Mouse (Mus musculus) cortical plate, adult 2 months (tissue): ENCODE data around the gene Spata21. TPM values are rescaled to one million over a fixed set of nuclear protein-coding genes. Genes with fewer than 3 reads are reported as not detected.

ENCODE experiments used
- H3K27ac ChIP-seq: fragments of 200-500 bp; 2 replicates; pipeline ENCODE4 v1.5.1; 2012; ENCODE audit warnings: low read length, control low read depth, inconsistent platforms; ENCODE audit not compliant: insufficient read depth
- H3K4me1 ChIP-seq: fragments of 200-500 bp; 2 replicates; pipeline ENCODE4 v1.6.1; 2011; ENCODE audit warnings: low read length; ENCODE audit not compliant: control insufficient read depth, insufficient read depth
- H3K4me3 ChIP-seq: fragments of 200-500 bp; 2 replicates; pipeline ENCODE4 v1.5.1; 2011; ENCODE audit warnings: mild to moderate bottlenecking, low read length, control low read depth; ENCODE audit not compliant: insufficient read depth
- CTCF ChIP-seq: fragments of 200-500 bp; IDR thresholded peaks from 2 replicates; pipeline ENCODE4 v1.5.1; 2011; ENCODE audit warnings: mild to moderate bottlenecking, control low read depth, low read length; ENCODE audit not compliant: insufficient read depth; ENCODE audit errors: extremely low read depth
- POLR2A ChIP-seq: fragments of 200-500 bp; IDR thresholded peaks from 2 replicates; pipeline ENCODE4 v1.6.1; 2011; ENCODE audit warnings: mild to moderate bottlenecking, low read length, control low read depth; ENCODE audit not compliant: insufficient read depth; ENCODE audit errors: extremely low read depth
- polyA plus RNA-seq: library from polyadenylated mRNA; depleted of rRNA; stranded (reverse); fragments of >200 nt; gene quantifications from 2 replicates; pipeline ENCODE4 v1.2.3, GENCODE M21; 2012

The Spata21 gene
- polyA plus RNA-seq, 1 experiment: 0.71 TPM

GRCm38 (mm10) chr4:141072502-141072901, 15.6 kb upstream of the Spata21 start:
- Histone ChIP-seq H3K4me3 (no peak overlapping the region), H3K4me1 (peaks cover 12% of the 10 kb centered on the region), H3K27ac (no peak overlapping the region)
- TF ChIP-seq POLR2A (no peak), CTCF (no peak)

GRCm38 (mm10) chr4:141073661-141074060, 14.5 kb upstream of the Spata21 start:
- Histone ChIP-seq H3K4me1 (peaks cover 12% of the 10 kb centered on the region), H3K4me3 (no peak overlapping the region), H3K27ac (no peak overlapping the region)
- TF ChIP-seq POLR2A: no peak
- TF ChIP-seq CTCF: no peak

GRCm38 (mm10) chr4:141074109-141074508, 14.0 kb upstream of the Spata21 start:
- Histone ChIP-seq H3K27ac (no peak overlapping the region), H3K4me3 (no peak overlapping the region), H3K4me1 (peaks cover 12% of the 10 kb centered on the region)
- TF ChIP-seq CTCF (no peak), POLR2A (no peak)

DNA sequence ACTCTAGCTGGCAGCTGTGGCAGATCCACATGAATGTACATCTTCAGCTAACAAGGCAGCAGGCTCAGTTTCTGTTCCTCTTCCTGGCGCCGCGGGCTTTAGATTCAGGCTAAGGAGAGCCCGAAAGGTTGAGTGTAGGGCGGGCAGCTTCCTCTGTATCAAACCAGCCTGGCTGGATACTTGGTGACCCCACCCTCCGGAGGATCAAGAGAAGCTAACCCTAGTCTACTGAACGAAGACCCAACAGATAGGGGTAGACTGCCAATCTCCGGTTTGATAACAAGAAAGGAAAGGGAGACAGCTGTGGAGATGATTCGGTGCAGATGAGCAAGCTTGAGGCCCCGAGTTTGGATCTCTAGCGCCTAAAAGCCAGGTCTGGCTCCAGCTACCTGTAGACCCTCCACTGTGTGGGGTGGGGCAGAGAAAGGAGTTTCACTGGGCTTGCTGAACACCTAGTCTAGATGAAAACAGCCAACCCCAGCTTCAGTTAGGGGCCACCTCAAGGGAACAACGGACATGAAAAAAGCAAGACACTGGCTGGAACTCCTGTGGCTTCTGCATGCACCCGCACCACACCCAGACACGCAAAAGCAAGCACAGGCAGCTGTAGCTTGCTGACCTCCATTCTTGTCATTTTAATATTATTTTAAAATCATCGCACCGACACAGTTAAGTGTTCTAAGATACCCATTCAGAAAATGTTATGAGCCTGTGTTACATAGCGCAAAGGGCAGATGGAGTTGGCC, 11.2 kb upstream of the Spata21 start:
- Histone ChIP-seq H3K4me3 (peak overlapping the region; percentile 81), H3K4me1 (peaks cover 12% of the 10 kb centered on the region), H3K27ac (no peak overlapping the region)
- TF ChIP-seq CTCF: no peak
- TF ChIP-seq POLR2A: no peak

DNA sequence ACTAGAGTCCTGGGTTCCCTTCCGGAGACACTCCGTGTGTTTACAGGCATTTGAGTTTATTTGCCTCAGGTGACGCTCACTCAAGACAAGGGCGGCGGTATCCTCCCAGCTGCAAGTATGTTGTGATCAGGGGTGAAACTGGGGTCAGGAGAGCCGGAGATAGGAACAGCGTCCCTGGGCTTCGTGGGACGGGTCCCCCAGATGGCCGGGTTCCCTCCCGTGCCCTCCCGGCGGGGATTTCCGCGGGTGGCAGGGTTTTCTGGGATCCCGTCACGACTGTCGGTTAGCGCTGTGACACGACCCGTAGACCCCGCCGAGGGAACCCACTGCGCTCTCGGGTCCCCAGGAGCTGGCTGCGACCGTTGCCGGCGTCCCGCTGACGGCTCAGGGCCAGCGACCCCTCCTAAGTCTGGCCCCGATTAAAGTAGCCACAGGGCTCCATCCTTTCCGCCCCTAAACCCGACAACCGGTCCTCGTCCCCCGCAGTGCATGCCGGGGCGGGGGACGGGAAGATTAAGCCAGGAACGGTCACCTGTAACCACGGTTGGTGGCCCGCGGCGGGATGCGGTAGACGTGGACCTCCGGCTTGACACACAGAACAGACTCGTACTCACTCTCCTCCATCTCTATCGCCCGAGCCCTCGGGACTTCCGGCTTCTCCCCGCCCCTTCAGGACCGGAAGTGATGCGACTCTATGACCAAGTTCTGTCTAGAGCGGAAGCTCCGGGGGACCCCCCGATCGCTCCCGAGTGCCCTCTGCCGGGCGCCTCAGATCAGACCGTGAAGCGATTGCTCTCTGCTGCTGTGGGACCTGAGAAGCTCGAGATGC, 10.2 kb upstream of the Spata21 start, which contains the start of gene Necap2:
Necap2 (minus strand) TSS at position 677 of the 829 bp plus-strand sequence.
- TF ChIP-seq CTCF (peak; percentile 43; the same call in 1 of the 2 replicates), POLR2A (peak; percentile 99)
- H3K4me1 ChIP-seq: peaks cover 12% of the 10 kb centered on the region
- H3K4me3 ChIP-seq: peak within 1 kb of the TSS; percentile 81
- H3K27ac ChIP-seq: peak within 1 kb of the TSS; percentile 67; the same call in 1 of the 2 replicates

DNA sequence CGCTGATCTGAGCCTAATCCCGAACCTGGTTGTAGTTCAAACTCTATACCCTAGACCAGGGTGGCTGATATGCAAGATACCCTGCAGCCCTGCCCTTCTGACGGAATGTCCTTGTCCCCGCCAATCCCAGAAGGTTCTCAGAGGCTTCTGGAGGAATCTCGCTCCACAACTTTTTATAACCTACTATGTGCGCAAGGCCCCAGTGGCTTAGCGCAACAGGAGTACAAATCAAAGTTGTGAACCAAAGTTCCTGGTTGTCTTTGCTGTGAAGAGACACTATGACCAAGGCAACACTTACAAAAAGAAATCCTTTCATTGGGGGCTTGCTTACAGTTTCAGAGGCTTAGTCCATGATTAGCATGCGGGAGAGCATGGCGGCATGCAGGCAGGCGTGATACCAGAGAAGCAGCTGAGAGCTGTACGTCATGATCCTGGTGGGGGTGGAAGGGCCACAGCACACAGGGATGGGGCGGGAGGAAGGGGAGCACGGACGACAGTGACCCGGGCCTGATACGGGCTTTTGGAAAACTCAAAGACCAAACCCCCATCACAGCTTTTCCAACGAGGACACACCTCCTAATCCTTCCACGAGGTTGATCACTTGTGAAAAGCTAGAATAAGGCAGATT, 9.5 kb upstream of the Spata21 start:
- Histone ChIP-seq H3K27ac (no peak overlapping the region), H3K4me3 (no peak overlapping the region; the same call in 1 of the 2 replicates), H3K4me1 (peaks cover 12% of the 10 kb centered on the region)
- TF ChIP-seq CTCF (no peak), POLR2A (no peak)

DNA sequence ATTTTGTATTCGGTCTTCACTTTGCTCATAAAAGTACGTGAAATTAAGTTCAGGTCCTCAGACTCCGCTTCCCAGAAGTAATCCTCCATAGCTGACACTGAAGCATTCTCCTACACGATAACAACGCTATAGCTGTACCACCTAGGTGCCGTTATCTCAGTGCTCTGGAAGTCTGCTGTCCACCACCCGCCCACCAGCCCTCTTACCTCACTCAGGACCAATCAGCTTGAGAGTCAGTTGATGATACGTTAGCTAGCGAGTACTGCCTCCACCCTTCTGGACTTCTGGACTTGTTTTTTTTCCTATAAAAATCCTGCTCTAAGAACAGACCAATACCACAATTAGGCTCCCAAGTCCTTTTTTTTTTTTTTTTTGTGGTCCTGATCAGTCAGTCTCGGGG, 1.3 kb upstream of the Spata21 start:
- no peak overlapping the region for H3K4me3 ChIP-seq
- no peaks in the 10 kb centered on the region for H3K4me1 ChIP-seq
- TF ChIP-seq CTCF (no peak), POLR2A (no peak)
- H3K27ac ChIP-seq: no peak overlapping the region

- Histone ChIP-seq H3K27ac (no peak overlapping the region), H3K4me1 (no peaks in the 10 kb centered on the region), H3K4me3 (no peak overlapping the region)
- no peak for TF ChIP-seq CTCF
- peak; percentile 68 for TF ChIP-seq POLR2A
Measured at GRCm38 (mm10) chr4:141088714-141089113, 581 bp downstream of the Spata21 start.

DNA sequence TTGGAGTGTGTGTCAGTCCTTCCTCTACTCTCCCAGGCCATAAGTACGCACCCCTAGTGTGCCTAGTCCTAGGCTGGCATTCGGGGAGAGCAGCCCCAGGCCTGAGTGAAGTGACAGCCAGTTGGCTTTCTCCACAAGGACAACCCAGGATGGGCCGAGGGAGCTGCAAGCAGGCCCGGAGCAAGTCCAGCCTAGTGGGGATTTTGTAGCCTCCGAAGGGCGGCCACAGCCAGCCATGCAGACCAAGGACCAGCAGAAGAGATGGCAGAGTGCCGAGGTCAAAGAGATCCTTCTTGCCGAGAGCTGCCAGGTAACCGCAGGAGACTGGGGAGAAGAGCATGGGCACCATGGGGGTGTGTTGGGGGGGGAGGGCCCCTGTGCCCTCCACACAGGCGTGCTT, 6.9 kb downstream of the Spata21 start:
- 0 out of 2 replicates have a peak, but pooled peaks cover 1% of the 10 kb centered on the region for H3K4me1 ChIP-seq
- no peak overlapping the region for H3K27ac ChIP-seq
- TF ChIP-seq CTCF: no peak
- no peak for TF ChIP-seq POLR2A
- H3K4me3 ChIP-seq: no peak overlapping the region
